ENCODE assay signal across 21 mouse cellular contexts in genomic region chr14:122607456-122607855, GRCm38 (mm10).
DNase-seq lines count a peak whose midpoint lies in the region; ATAC-seq and TF ChIP-seq lines count a peak whose summit lies in the region.
"Had no signal": no experiment of that assay in that cellular context is flagged by ENCODE, and none has a peak within 500 bp of the region (broad histone marks: within the 10 kb centered on the region; RNA-seq: fewer than 3 reads in every experiment).

No protein-coding gene starts in this region.

- WGBS in embryonic facial prominence, embryonic 15.5 days = 32% methylated on average over 4 of the region's 4 CpGs
- 27% methylated on average over 4 of the region's 4 CpGs for WGBS in limb, embryonic 14.5 days
- 86% methylated on average over 4 of the region's 4 CpGs for WGBS in midbrain, embryonic 16.5 days
- WGBS in hindbrain, embryonic 10.5 days = 84% methylated on average over 4 of the region's 4 CpGs

- no peaks in the 10 kb centered on the region for H3K36me3 ChIP-seq in embryonic facial prominence, embryonic 15.5 days
- H3K36me3 ChIP-seq in limb, embryonic 14.5 days (ENCODE audit: control insufficient read depth, insufficient read depth, low read length) = no peaks in the 10 kb centered on the region
- no peaks in the 10 kb centered on the region for H3K36me3 ChIP-seq in midbrain, embryonic 16.5 days (ENCODE audit: control insufficient read depth, insufficient read depth, low read length)
- no peaks in the 10 kb centered on the region for H3K36me3 ChIP-seq in hindbrain, embryonic 10.5 days
- H3K36me3 ChIP-seq: forebrain, embryonic 15.5 days; heart, embryonic 15.5 days; hindbrain, embryonic 15.5 days had no signal

- no peak overlapping the region for H3K9ac ChIP-seq in embryonic facial prominence, embryonic 15.5 days
- H3K9ac ChIP-seq in limb, embryonic 14.5 days (ENCODE audit: low read depth, low read length, severe bottlenecking) = no peak overlapping the region
- H3K9ac ChIP-seq in midbrain, embryonic 16.5 days (ENCODE audit: low read depth, low read length) = no peak overlapping the region
- H3K9ac ChIP-seq: forebrain, embryonic 15.5 days; heart, embryonic 15.5 days; hindbrain, embryonic 15.5 days had no signal

- DNase-seq in embryo, embryonic 11 days = peak; percentile 46
- DNase-seq in embryo, embryonic 9.5 days (ENCODE audit: extremely low spot score) = no peak
- peak; percentile 21 for DNase-seq in adipocyte (ENCODE audit: low spot score)
- peak; percentile 83 for DNase-seq in limb, embryonic 14.5 days (ENCODE audit: low spot score)
- DNase-seq in thymus, adult 18-20 months = no peak
- DNase-seq in hindbrain, embryonic 10.5 days (ENCODE audit: low spot score) = no peak
- DNase-seq: adrenal gland, adult 8-10 months; adrenal gland, postnatal 36 days; cerebellum, adult 2 months; cerebellum, postnatal 10 days; gastrocnemius, postnatal 14 days; heart, adult 2 months; heart, postnatal 14 days had no signal

- H3K4me3 ChIP-seq in embryonic facial prominence, embryonic 15.5 days (replicated peaks) = no peak overlapping the region
- no peak overlapping the region for H3K4me3 ChIP-seq in limb, embryonic 14.5 days (replicated peaks; ENCODE audit: low read length)
- H3K4me3 ChIP-seq in midbrain, embryonic 16.5 days (ENCODE audit: low read depth, low read length) = no peak overlapping the region
- no peak overlapping the region for H3K4me3 ChIP-seq in hindbrain, embryonic 10.5 days
- H3K4me3 ChIP-seq: forebrain, embryonic 15.5 days; heart, adult 2 months; heart, embryonic 15.5 days; hindbrain, embryonic 15.5 days had no signal

- no peaks in the 10 kb centered on the region for H3K27me3 ChIP-seq in embryonic facial prominence, embryonic 15.5 days
- H3K27me3 ChIP-seq in limb, embryonic 14.5 days (ENCODE audit: control insufficient read depth, insufficient read depth, low read length) = no peaks in the 10 kb centered on the region
- H3K27me3 ChIP-seq in midbrain, embryonic 16.5 days (ENCODE audit: control insufficient read depth, insufficient read depth, low read depth, low read length) = no peaks in the 10 kb centered on the region
- H3K27me3 ChIP-seq in hindbrain, embryonic 10.5 days (ENCODE audit: insufficient read depth, poor library complexity, severe bottlenecking) = no peaks in the 10 kb centered on the region
- H3K27me3 ChIP-seq: forebrain, embryonic 15.5 days; heart, embryonic 15.5 days; hindbrain, embryonic 15.5 days; Patski had no signal

- no peak for TF ChIP-seq POLR2A in limb, embryonic 14.5 days (IDR thresholded peaks at IDR 0.05; ENCODE audit: borderline replicate concordance, extremely low read depth, insufficient read depth, insufficient read length)

- no peaks in the 10 kb centered on the region for H3K9me3 ChIP-seq in embryonic facial prominence, embryonic 15.5 days (replicated peaks)
- H3K9me3 ChIP-seq in limb, embryonic 14.5 days (ENCODE audit: control insufficient read depth, low read length) = no peaks in the 10 kb centered on the region
- H3K9me3 ChIP-seq in midbrain, embryonic 16.5 days (replicated peaks; ENCODE audit: control insufficient read depth, low read length, poor library complexity, severe bottlenecking) = no peaks in the 10 kb centered on the region
- H3K9me3 ChIP-seq in hindbrain, embryonic 10.5 days = no peaks in the 10 kb centered on the region
- H3K9me3 ChIP-seq: forebrain, embryonic 15.5 days; heart, embryonic 15.5 days; hindbrain, embryonic 15.5 days had no signal

- ATAC-seq in embryonic facial prominence, embryonic 15.5 days (ENCODE audit: insufficient number of reproducible peaks, low FRiP score, low TSS enrichment, low read depth) = peak; percentile 85
- ATAC-seq in limb, embryonic 14.5 days (ENCODE audit: low FRiP score, low read depth) = peak; percentile 81
- no peak for ATAC-seq in midbrain, embryonic 16.5 days
- ATAC-seq: forebrain, embryonic 15.5 days; intestine, embryonic 16.5 days; Patski had no signal

- H3K4me1 ChIP-seq in embryonic facial prominence, embryonic 15.5 days = peaks cover 13% of the 10 kb centered on the region; the same call in 1 of the 2 replicates
- H3K4me1 ChIP-seq in limb, embryonic 14.5 days (ENCODE audit: control insufficient read depth, insufficient read depth, low read length) = peaks cover 5% of the 10 kb centered on the region; the same call in 1 of the 2 replicates
- H3K4me1 ChIP-seq in midbrain, embryonic 16.5 days (ENCODE audit: control insufficient read depth, insufficient read depth, low read length) = no peaks in the 10 kb centered on the region
- peaks cover 4% of the 10 kb centered on the region; the same call in 1 of the 2 replicates for H3K4me1 ChIP-seq in hindbrain, embryonic 10.5 days (replicated peaks)
- H3K4me1 ChIP-seq: heart, embryonic 15.5 days; hindbrain, embryonic 15.5 days had no signal

- H3K27ac ChIP-seq in embryonic facial prominence, embryonic 15.5 days (replicated peaks) = peak overlapping the region; percentile 85
- no peak overlapping the region for H3K27ac ChIP-seq in limb, embryonic 14.5 days (replicated peaks; ENCODE audit: low read depth, low read length)
- no peak overlapping the region for H3K27ac ChIP-seq in midbrain, embryonic 16.5 days (ENCODE audit: low read length)
- no peak overlapping the region for H3K27ac ChIP-seq in hindbrain, embryonic 10.5 days
- H3K27ac ChIP-seq: forebrain, embryonic 15.5 days; heart, adult 2 months; heart, embryonic 15.5 days; hindbrain, embryonic 15.5 days had no signal

- H3K4me2 ChIP-seq in embryonic facial prominence, embryonic 15.5 days (replicated peaks) = no peak overlapping the region
- H3K4me2 ChIP-seq in limb, embryonic 14.5 days (replicated peaks; ENCODE audit: low read depth, low read length, severe bottlenecking) = no peak overlapping the region
- H3K4me2 ChIP-seq in midbrain, embryonic 16.5 days (ENCODE audit: low read length) = no peak overlapping the region
- H3K4me2 ChIP-seq: forebrain, embryonic 15.5 days; heart, embryonic 11.5 days; heart, embryonic 15.5 days; hindbrain, embryonic 15.5 days had no signal

Comparison
In these comparisons a context has a peak if more than half of its experiments do, and no peak if none do; other contexts are left out.
1. DNase-seq: peak in embryo, embryonic 11 days (single experiment), adipocyte (single experiment) and limb, embryonic 14.5 days (single experiment); none in embryo, embryonic 9.5 days (single experiment), thymus, adult 18-20 months (0 of 2) and hindbrain, embryonic 10.5 days (single experiment).